Mouse (Mus musculus) cortical plate, adult 2 months (tissue): Measurements from ENCODE around the gene Zfand6.

Experiments
- CTCF ChIP-seq: fragments of 200-500 bp; IDR thresholded peaks from 2 replicates; pipeline ENCODE4 v1.5.1; 2011; ENCODE audit warnings: mild to moderate bottlenecking, control low read depth, low read length; ENCODE audit not compliant: insufficient read depth; ENCODE audit errors: extremely low read depth
- POLR2A ChIP-seq: fragments of 200-500 bp; IDR thresholded peaks from 2 replicates; pipeline ENCODE4 v1.6.1; 2011; ENCODE audit warnings: mild to moderate bottlenecking, low read length, control low read depth; ENCODE audit not compliant: insufficient read depth; ENCODE audit errors: extremely low read depth

GRCm38 (mm10) chr7:84689251-84690100 is at the start of gene Zfand6:
- TF ChIP-seq POLR2A, result no peak
- no peak for TF ChIP-seq CTCF
